Mouse (Mus musculus) B cell, adult 2 months (primary cell): ENCODE measurements around the gene Vmn1r217.
"Not testable (repeated sequence)": the region's sequence is repeated elsewhere in the genome, so short reads cannot be mapped to it uniquely, and the experiment has no call there.

Experiments used
- DNase-seq, 2 experiments: peaks; one replicate each; pipeline ENCODE4 v3.0.0; 2022

Gene Vmn1r217

GRCm38 (mm10) chr13:23118126-23118525, at the start of gene Vmn1r217:
Gene Vmn1r217 (minus strand): TSS chr13:23118226.
- DNase-seq: not testable (repeated sequence)

- DNase-seq: not testable (repeated sequence)
Measured at GRCm38 (mm10) chr13:23166471-23166870, 48.4 kb upstream of the Vmn1r217 start.

- DNase-seq: no peak
Measured at GRCm38 (mm10) chr13:23159012-23159411, 41.0 kb upstream of the Vmn1r217 start, which contains the start of gene Vmn1r219. Gene Vmn1r219 (plus strand): TSS chr13:23159312.

GRCm38 (mm10) chr13:23157848-23158247, 39.8 kb upstream of the Vmn1r217 start:
- DNase-seq: no peak

- no peak for DNase-seq
Measured at GRCm38 (mm10) chr13:23138880-23139279, 20.9 kb upstream of the Vmn1r217 start.

- no peak for DNase-seq
Measured at GRCm38 (mm10) chr13:23133501-23133900, 15.5 kb upstream of the Vmn1r217 start.

GRCm38 (mm10) chr13:23133099-23133498, 15.1 kb upstream of the Vmn1r217 start, which contains the start of gene Vmn1r218:
Gene Vmn1r218 (plus strand): TSS chr13:23133155.
- no peak for DNase-seq

GRCm38 (mm10) chr13:23120611-23121010, 2.6 kb upstream of the Vmn1r217 start:
- no peak for DNase-seq

GRCm38 (mm10) chr13:23094386-23094785, 23.6 kb downstream of the Vmn1r217 start:
- no peak for DNase-seq

GRCm38 (mm10) chr13:23069312-23069711, 48.7 kb downstream of the Vmn1r217 start:
- DNase-seq: no peak

- DNase-seq: no peak
Measured at GRCm38 (mm10) chr13:23067725-23068124, 50.3 kb downstream of the Vmn1r217 start, which contains the start of gene Vmn1r215. Gene Vmn1r215 (plus strand): TSS chr13:23068025.

- DNase-seq: no peak
Measured at GRCm38 (mm10) chr13:23057778-23058177, 60.2 kb downstream of the Vmn1r217 start.
